Mouse (Mus musculus) cerebellum, adult 2 months (tissue): ENCODE measurements at regions not wholly inside any gene's neighbourhood (a gene's known extent, or its start where the extent isn't known, plus 50 kb on each side); places are given as distances from the start of the nearest gene placed in this dataset.

Experiments used
- CTCF ChIP-seq: fragments of 200-500 bp; IDR thresholded peaks from 2 replicates; pipeline ENCODE4 v1.5.1; 2011; ENCODE audit warnings: low read depth, mild to moderate bottlenecking, control low read depth, low read length, moderate library complexity, borderline replicate concordance; ENCODE audit not compliant: insufficient read depth
- POLR2A ChIP-seq: fragments of 200-500 bp; IDR thresholded peaks from 2 replicates; pipeline ENCODE4 v1.6.1; 2011; ENCODE audit warnings: low read length, control low read depth, borderline replicate concordance; ENCODE audit not compliant: insufficient read depth

- TF ChIP-seq CTCF = no peak
- TF ChIP-seq POLR2A = no peak
These were observed 68.9 kb downstream of the Hlx start for GRCm38 (mm10) chr1:184663300-184664097.
